Mouse (Mus musculus) embryo, embryonic 11 days (tissue): ENCODE measurements around the gene Kcnip1.

Experiments used
- DNase-seq: peaks from one replicate; pipeline ENCODE4 v3.0.0-alpha.2; 2015

Gene Kcnip1

GRCm38 (mm10) chr11:33992938-33993337 lies at the start of gene Kcnip1:
TSS of gene Kcnip1 (minus strand) at chr11:33993152.
- DNase-seq, result peak; percentile 25

- no peak for DNase-seq
These were observed 47.1 kb upstream of the Kcnip1 start for GRCm38 (mm10) chr11:34040061-34040460.

- DNase-seq, result no peak
These were observed 43.1 kb upstream of the Kcnip1 start for GRCm38 (mm10) chr11:34035909-34036658.

- no peak for DNase-seq
These were observed 41.8 kb upstream of the Kcnip1 start for GRCm38 (mm10) chr11:34034794-34035193.

GRCm38 (mm10) chr11:34034008-34034505 lies 41.1 kb upstream of the Kcnip1 start:
- no peak for DNase-seq

- no peak for DNase-seq
These were observed 38.3 kb upstream of the Kcnip1 start for GRCm38 (mm10) chr11:34031015-34031805.

- no peak for DNase-seq
These were observed 36.7 kb upstream of the Kcnip1 start for GRCm38 (mm10) chr11:34029658-34030057.

GRCm38 (mm10) chr11:34025091-34025490 lies 32.1 kb upstream of the Kcnip1 start:
- DNase-seq, result no peak

- no peak for DNase-seq
These were observed 19.2 kb upstream of the Kcnip1 start for GRCm38 (mm10) chr11:34012007-34012652.

- DNase-seq, result no peak
These were observed 17.9 kb upstream of the Kcnip1 start for GRCm38 (mm10) chr11:34010859-34011172.

GRCm38 (mm10) chr11:34010133-34010858 lies 17.3 kb upstream of the Kcnip1 start:
- DNase-seq, result no peak

- DNase-seq, result no peak
These were observed 16.6 kb upstream of the Kcnip1 start for GRCm38 (mm10) chr11:34009316-34010087.

GRCm38 (mm10) chr11:34008702-34009101 lies 15.8 kb upstream of the Kcnip1 start:
- peak; percentile 74 for DNase-seq

- no peak for DNase-seq
These were observed 15.3 kb upstream of the Kcnip1 start for GRCm38 (mm10) chr11:34008214-34008613.

GRCm38 (mm10) chr11:34007616-34008015 lies 14.7 kb upstream of the Kcnip1 start:
- DNase-seq, result no peak

GRCm38 (mm10) chr11:34002593-34002965 lies 9.6 kb upstream of the Kcnip1 start:
- DNase-seq, result no peak

GRCm38 (mm10) chr11:34001938-34002592 lies 9.1 kb upstream of the Kcnip1 start:
- peak; percentile 58 for DNase-seq

GRCm38 (mm10) chr11:34000416-34000815 lies 7.5 kb upstream of the Kcnip1 start:
- DNase-seq, result no peak

GRCm38 (mm10) chr11:33998244-33998643 lies 5.3 kb upstream of the Kcnip1 start:
- no peak for DNase-seq

GRCm38 (mm10) chr11:33993496-33993895 lies 544 bp upstream of the Kcnip1 start:
- DNase-seq, result no peak

GRCm38 (mm10) chr11:33990002-33990401 lies 3.0 kb downstream of the Kcnip1 start:
- no peak for DNase-seq

GRCm38 (mm10) chr11:33986525-33986924 lies 6.4 kb downstream of the Kcnip1 start:
- no peak for DNase-seq
